Mouse (Mus musculus): Measurements from ENCODE around the gene Cacna1d.

DNA sequence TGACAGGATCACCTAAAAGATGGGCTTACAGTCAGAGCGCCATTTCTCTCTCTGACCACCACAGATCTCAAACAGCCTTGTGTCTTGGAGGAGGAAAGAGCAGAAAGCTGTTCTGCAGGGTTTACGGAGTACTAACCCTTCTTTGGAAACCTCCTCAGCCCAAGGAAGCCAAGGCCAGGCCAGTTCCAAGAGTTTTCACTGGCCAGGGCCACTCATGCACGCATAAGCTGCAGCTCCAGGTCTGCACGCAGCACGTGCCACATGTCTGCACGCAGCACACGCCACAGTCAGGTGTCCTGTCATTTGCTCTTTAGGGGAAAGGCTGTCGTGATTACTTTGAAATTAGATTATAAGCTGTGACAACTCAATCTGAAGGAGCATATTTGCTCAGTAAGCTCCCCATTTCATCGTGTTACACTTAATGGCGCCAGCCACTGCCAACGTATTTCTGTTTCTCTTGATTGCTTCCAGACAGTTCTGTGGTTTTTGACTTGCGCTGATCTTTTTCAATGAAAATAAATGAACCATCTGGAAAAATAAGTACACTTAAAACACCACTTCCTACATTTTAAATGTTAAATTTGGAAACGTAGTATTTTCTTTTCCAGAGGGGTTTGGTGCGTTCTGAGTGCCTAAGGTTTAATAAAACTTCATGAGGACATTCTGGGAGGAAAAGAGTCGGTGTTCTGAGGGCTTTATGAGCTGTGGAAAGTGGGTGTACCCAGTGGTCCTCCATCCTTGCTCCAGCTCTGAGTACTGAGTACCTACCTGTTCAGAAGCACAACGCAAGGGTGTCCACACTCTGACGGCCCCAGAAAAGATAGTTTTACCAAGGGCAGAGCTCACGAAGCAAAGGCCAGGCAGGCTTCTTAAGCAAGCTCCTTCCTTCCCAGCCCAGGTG is 308.4 kb downstream of the Cacna1d start:
- no peak for TF ChIP-seq UBTF (IDR thresholded peaks at IDR 0.05; ENCODE audit: low read depth, low read length)
- TF ChIP-seq CTCF (conservative IDR thresholded peaks at IDR 0.05 in 1 of 2, IDR thresholded peaks at IDR 0.05 in 1 of 2; ENCODE audit: low read depth in 2 of 2, low read length in 2 of 2), result no peak
- TF ChIP-seq POLR2A (IDR thresholded peaks at IDR 0.05; ENCODE audit: low read depth, low read length), result no peak
- TF ChIP-seq RAD21 (IDR thresholded peaks at IDR 0.05; ENCODE audit: low read depth, low read length), result no peak
- TF ChIP-seq GABPA (IDR thresholded peaks at IDR 0.05; ENCODE audit: insufficient replicate concordance, low read depth, low read length), result no peak
- TF ChIP-seq TCF12 (IDR thresholded peaks at IDR 0.05; ENCODE audit: low read depth, low read length), result no peak
- no peak for TF ChIP-seq MXI1 (IDR thresholded peaks at IDR 0.05; ENCODE audit: low read depth, low read length)
- no peak for TF ChIP-seq MYC (IDR thresholded peaks at IDR 0.05; ENCODE audit: low read depth, low read length)
- no peak for TF ChIP-seq ZMIZ1 (IDR thresholded peaks at IDR 0.05; ENCODE audit: low read depth, low read length)

Data from CH12.LX (cell line).